Mouse (Mus musculus) frontal cortex, postnatal 36 days (tissue): ENCODE data around the gene Trim3.
A peak's percentile ranks its signal among the peaks of the same experiment; 100 is the strongest.

ENCODE experiments used
- DNase-seq, 2 experiments: peaks; one replicate each; pipeline ENCODE4 v3.0.0; 2022; ENCODE audit warnings: low spot score in 2 of 2

The Trim3 gene

GRCm38 (mm10) chr7:105557671-105558070, 75.7 kb downstream of the Trim3 start:
- no peak for DNase-seq

- peak in 1 of 2 experiments; percentile 21 for DNase-seq
These were observed 77.0 kb downstream of the Trim3 start for GRCm38 (mm10) chr7:105556406-105556805.

GRCm38 (mm10) chr7:105555571-105555970, 77.8 kb downstream of the Trim3 start:
- DNase-seq, result no peak
